Mouse (Mus musculus) 3134 (cell line): ENCODE measurements around the gene Slc35b4.

Experiments used
- DNase-seq: peaks from one replicate; pipeline ENCODE4 v3.0.0-alpha.2; 2011; ENCODE audit warnings: low spot score; ENCODE audit not compliant: insufficient read length; ENCODE audit errors: extremely low read depth

The Slc35b4 gene

GRCm38 (mm10) chr6:34138366-34138765 lies 38.5 kb downstream of the Slc35b4 start:
- no peak for DNase-seq

- DNase-seq, result no peak
Measured at GRCm38 (mm10) chr6:34132391-34132790, 44.5 kb downstream of the Slc35b4 start.

- no peak for DNase-seq
Measured at GRCm38 (mm10) chr6:34129261-34129660, 47.6 kb downstream of the Slc35b4 start.

GRCm38 (mm10) chr6:34124401-34124800 lies 52.5 kb downstream of the Slc35b4 start:
- no peak for DNase-seq

- DNase-seq, result no peak
Measured at GRCm38 (mm10) chr6:34116838-34117478, 60.0 kb downstream of the Slc35b4 start.

GRCm38 (mm10) chr6:34111406-34111805 lies 65.5 kb downstream of the Slc35b4 start:
- DNase-seq, result no peak

GRCm38 (mm10) chr6:34110571-34110970 lies 66.3 kb downstream of the Slc35b4 start:
- no peak for DNase-seq
